Mouse (Mus musculus): ENCODE measurements at regions not wholly inside any gene's neighbourhood (a gene's known extent, or its start where the extent isn't known, plus 50 kb on each side); places are given as distances from the start of the nearest gene placed in this dataset.

GRCm38 (mm10) chr12:25891391-25892167, 523.5 kb downstream of the Rnf144a start:
- DNase-seq = no peak

GRCm38 (mm10) chr12:25890722-25891121, 524.3 kb downstream of the Rnf144a start:
- DNase-seq = no peak

GRCm38 (mm10) chr12:25883771-25884171, 531.3 kb downstream of the Rnf144a start:
- peak; percentile 46 for DNase-seq

GRCm38 (mm10) chr12:25871816-25872215, 543.2 kb downstream of the Rnf144a start:
- DNase-seq = no peak

GRCm38 (mm10) chr12:25871001-25871461, 544.0 kb downstream of the Rnf144a start:
- DNase-seq = peak; percentile 87

- peak; percentile 48 for DNase-seq
Observed at GRCm38 (mm10) chr12:25869846-25870245, 545.2 kb downstream of the Rnf144a start.

- DNase-seq = peak; percentile 78
Observed at GRCm38 (mm10) chr12:25865063-25865462, 550.0 kb downstream of the Rnf144a start.

GRCm38 (mm10) chr12:25864113-25864852, 550.8 kb downstream of the Rnf144a start:
- DNase-seq = no peak

- no peak for DNase-seq
Observed at GRCm38 (mm10) chr12:25861100-25861499, 554.0 kb downstream of the Rnf144a start.

GRCm38 (mm10) chr12:25858397-25858796, 556.7 kb downstream of the Rnf144a start:
- no peak for DNase-seq

GRCm38 (mm10) chr12:25830057-25830456, 585.0 kb downstream of the Rnf144a start:
- DNase-seq = no peak

GRCm38 (mm10) chr12:25827961-25828360, 587.1 kb downstream of the Rnf144a start:
- DNase-seq = no peak

GRCm38 (mm10) chr12:25826928-25827327, 588.1 kb downstream of the Rnf144a start:
- DNase-seq = no peak

- DNase-seq = no peak
Observed at GRCm38 (mm10) chr12:25826451-25826850, 588.6 kb downstream of the Rnf144a start.

GRCm38 (mm10) chr12:25816248-25816647, 598.8 kb downstream of the Rnf144a start:
- DNase-seq = no peak

GRCm38 (mm10) chr12:25795092-25795491, 620.0 kb downstream of the Rnf144a start:
- no peak for DNase-seq

GRCm38 (mm10) chr12:25794571-25794970, 620.5 kb downstream of the Rnf144a start:
- peak; percentile 79 for DNase-seq

- DNase-seq = peak; percentile 8
Observed at GRCm38 (mm10) chr12:25792571-25793075, 622.4 kb downstream of the Rnf144a start.

- DNase-seq = no peak
Observed at GRCm38 (mm10) chr12:25790956-25791355, 624.1 kb downstream of the Rnf144a start.

GRCm38 (mm10) chr12:25785646-25786606, 629.1 kb downstream of the Rnf144a start:
- DNase-seq = peak; percentile 45

- no peak for DNase-seq
Observed at GRCm38 (mm10) chr12:25784401-25784800, 630.7 kb downstream of the Rnf144a start.

GRCm38 (mm10) chr12:25782972-25783717, 631.9 kb downstream of the Rnf144a start:
- no peak for DNase-seq
